Mouse (Mus musculus) spleen, postnatal 4 days (tissue): ENCODE results near the gene Pygo2.
"Not testable (repeated sequence)": the region's sequence is repeated elsewhere in the genome, so short reads cannot be mapped to it uniquely, and the experiment has no call there.

Experiments
- DNase-seq, 2 experiments: peaks; one replicate each; pipeline ENCODE4 v3.0.0; 2022; ENCODE audit warnings: low spot score in 2 of 2

The Pygo2 gene

DNA sequence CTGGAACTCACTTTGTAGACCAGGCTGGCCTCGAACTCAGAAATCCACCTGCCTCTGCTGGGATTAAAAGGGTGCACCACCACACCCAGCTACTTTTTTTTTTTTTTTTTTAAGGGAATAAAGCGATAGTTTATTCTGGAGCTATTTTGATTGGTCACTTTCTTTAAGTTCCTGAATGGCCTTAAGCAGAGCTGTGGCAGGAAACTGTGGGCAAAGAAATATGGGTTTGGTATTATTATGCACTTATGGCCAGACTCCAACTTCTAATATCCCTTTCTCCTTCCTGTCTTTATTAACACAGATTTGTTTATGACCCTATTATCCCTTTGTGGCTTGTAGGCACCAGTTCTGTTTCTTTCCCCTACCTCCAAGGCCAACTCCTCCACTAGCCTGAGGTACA, 9.6 kb upstream of the Pygo2 start:
- DNase-seq: no peak

GRCm38 (mm10) chr3:89421002-89421774, 8.8 kb upstream of the Pygo2 start:
- DNase-seq: peak; percentile 80 to 82

DNA sequence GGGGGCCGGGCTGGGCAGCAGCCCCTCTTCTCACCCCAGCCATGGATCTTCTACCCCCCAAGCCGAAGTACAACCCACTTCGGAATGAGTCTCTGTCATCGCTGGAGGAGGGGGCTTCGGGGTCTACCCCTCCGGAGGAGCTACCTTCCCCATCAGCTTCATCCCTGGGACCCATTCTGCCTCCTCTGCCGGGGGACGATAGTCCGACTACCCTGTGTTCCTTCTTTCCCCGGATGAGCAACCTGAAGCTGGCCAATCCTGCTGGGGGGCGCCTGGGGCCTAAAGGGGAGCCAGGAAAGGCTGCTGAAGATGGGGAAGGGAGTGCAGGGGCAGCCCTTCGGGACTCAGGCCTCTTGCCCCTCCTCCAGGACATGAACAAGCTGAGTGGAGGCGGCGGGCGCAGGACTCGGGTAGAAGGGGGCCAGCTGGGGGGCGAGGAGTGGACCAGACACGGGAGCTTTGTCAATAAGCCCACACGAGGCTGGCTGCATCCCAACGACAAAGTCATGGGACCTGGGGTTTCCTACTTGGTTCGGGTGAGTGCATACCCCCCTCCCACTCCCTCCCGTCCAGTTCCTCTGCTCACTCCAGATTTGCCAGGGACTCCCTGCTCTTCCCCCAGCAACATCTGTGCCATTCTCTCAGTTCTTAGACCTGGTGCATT, 8.1 kb upstream of the Pygo2 start:
- DNase-seq: no peak

GRCm38 (mm10) chr3:89422556-89423205, 7.3 kb upstream of the Pygo2 start:
- DNase-seq: no peak

- no peak for DNase-seq
These were observed 5.4 kb upstream of the Pygo2 start for GRCm38 (mm10) chr3:89424416-89425140.

DNA sequence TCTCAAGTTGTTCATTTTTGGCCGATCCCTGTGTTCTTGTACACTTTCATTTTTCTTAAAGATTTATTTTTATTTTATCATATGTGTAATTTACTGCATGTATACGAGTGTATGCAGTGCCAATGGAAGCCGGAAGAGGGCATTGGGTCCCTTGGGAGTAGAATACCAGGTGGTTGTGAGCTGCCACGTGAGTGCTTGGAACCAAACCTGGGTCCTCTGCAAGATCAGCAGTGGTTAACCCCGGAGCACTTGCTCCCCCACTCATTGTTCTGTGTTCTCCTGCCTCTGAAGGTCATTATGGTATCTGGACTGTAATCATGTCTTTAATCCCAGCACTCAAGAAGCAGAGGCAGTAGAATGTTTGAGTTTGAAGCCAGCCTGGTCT, 4.9 kb upstream of the Pygo2 start:
- DNase-seq: no peak

DNA sequence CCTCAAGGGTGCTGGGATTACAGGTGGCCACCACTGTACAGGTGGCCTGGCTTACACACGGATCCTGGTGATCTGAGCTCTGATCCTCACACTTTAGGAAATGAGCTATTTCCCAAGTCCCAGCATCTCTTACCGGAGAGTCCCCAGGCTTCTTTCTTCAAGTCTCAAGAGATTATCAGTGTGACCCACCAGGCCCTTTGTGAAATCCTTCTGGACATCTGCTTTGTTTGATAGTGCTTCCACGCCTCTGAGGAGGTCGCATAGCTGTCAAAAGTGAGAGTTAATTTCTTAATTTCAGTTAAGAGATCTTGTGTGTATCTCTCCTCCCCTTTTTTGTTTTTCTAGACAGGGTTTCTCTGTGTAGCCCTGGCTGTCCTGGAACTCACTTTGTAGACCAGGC, 4.1 kb upstream of the Pygo2 start:
- no peak for DNase-seq

GRCm38 (mm10) chr3:89429021-89429420, 993 bp upstream of the Pygo2 start:
- not testable (repeated sequence) for DNase-seq

DNA sequence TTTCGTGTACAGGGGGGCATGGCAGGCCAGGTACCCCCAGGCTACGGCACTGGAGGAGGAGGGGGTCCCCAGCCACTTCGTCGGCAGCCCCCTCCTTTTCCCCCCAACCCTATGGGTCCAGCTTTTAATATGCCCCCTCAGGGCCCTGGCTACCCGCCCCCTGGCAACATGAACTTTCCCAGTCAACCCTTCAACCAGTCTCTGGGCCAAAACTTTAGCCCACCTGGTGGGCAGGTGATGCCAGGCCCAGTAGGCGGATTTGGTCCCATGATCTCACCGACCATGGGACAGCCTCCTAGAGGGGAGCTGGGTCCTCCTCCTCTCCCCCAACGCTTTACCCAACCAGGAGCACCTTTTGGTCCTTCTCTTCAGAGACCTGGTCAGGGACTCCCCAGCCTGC, 2.6 kb downstream of the Pygo2 start:
- DNase-seq: no peak

- DNase-seq: no peak
These were observed 4.5 kb downstream of the Pygo2 start for GRCm38 (mm10) chr3:89434532-89434931.

GRCm38 (mm10) chr3:89435041-89435440, 5.0 kb downstream of the Pygo2 start:
- DNase-seq: no peak

DNA sequence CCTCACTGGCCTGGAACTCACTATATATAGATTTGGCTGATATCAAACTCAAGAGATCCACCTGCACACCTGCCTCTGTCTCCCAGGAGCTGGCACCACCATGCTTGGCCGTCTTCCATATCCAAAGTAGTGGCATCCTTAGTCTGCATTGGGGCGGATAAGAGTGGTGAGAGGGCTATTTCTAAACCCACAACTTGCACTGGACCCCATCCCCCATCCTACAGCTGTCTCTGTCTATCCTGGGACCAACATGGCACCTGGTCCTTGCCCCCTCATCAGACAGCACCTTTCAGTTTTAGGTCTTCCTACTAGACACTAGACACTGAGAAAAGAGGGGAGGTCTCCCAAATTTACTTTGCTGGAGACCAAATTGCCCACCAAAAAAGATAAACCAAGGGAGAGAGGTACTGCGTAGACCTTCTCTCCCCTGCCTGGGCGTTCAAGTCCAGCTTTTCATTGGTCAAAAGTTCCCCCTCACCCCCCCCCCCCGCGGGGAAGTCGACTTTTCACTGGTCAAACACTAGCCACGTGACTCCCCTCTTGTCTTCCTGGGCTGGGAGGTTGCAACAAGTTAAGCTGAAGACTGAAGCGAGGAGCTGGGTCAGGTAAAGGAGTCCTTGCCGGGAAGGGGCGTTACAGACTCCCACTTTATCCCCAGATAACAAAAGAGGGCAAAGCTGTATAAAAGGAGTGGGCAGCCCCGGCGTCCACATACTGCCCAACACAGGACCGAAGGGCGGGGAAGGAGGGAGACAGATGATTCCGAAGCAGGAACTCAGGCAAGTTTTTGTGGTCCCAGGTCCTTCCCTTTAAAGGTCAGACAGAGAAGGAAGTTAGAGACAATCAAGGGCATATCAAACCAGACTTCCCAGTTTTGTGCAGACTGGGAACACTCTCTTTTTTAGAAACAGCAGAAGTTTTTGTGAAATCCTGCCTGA, 6.4 kb downstream of the Pygo2 start, which contains the start of gene Pbxip1:
Gene Pbxip1, plus strand, starts transcription at position 531 of the 938 bp plus-strand sequence.
- peak; percentile 58 to 80 for DNase-seq

DNA sequence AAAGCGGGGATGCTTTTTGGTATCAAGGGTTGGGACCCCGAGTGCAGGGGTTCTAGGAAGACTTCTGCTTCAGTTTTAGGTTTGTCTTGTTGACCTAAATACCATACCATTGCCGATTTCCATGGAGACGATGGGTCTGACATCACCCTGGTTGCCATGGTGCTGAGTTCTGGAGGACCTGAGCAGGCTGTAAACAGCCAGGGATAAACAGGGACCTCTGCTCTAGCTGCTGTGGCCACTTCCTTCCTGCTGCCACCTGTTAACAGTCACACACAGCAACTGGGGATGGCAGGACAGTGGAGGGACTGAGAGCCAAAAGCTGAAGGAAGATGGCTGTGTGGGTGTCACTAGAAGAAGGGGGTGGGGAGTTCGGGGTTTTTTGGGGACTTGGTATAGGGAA, 7.3 kb downstream of the Pygo2 start:
- no peak for DNase-seq

DNA sequence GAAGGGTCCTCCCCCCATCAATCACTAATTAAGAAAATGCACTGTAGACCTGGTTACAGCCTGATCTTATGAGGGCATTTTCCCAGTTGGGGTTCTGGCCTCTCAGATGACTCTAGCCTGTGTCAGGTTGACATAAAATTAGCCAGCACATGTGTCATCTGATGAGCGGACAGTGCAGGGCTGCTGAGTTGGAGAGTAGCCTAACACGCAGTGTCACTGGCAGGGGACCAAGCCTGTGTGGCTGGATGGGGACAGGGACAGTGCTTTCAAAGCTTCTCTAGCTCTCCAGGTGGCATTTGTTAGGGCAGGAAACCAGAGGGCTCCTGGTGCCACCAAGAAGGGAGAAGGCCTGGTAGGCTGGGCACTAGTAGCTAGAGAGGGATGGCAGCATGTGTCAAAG, 10.7 kb downstream of the Pygo2 start:
- DNase-seq: no peak

DNA sequence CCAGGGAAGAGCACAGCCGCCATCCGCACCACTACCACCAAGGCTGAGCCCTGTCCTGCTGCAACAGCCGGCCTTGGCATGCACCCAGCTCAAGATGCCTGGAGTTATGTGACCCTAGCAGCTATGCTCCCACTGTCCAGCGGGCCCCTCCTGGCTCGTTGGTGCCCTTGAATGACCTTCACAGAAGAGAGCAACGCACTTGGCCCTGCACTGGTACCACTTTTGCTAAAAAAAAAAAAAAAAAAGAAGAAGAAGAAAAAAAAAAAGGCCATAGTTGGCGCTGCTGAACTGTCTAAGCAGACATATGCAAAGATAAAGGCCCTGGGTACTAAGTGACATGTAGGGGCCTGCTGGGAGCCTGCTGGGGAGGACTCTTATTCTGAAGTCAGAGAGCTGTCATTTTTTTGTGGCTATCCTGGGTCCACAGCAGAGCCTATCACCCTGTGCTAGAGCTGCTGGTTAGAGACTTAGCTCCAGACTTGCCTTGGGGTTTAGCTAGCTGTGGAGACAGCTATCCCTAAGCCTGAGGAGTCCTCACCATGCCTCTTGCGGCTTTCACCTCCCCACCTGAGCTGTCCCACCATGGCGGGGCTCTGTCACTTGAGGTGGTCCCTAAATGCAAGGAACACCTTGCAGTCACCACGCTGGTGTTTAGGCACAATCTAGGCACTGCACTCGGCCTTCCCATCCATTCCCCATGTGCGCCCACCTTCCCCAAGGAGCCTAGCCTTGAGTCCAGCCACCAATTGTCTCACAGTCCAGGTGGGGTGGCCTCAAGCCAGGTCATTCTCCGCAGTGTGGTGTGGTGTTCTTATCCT, 18.9 kb downstream of the Pygo2 start:
- DNase-seq: peak in 1 of 2 experiments; percentile 34

- DNase-seq: peak; percentile 78 to 91
These were observed 19.5 kb downstream of the Pygo2 start for GRCm38 (mm10) chr3:89449541-89449940.

DNA sequence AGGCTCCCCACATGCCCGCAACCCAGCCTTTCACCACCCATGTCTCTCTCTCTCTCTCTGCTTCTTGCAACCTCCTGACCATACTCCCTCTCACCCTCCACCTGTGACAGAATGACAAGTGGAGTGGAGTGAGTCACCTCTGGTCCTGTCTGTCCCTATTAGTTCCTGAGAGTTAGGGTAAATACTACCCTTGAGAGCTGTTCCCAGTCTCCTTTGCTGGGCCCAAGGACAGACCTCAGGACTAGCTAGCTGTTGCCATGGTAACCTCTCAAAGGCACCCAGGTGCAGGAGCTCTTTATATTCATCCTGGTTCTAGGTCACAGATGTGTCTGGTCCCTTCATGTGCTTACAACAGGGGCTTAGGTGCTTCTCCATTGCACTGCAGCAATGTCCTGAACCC, 21.9 kb downstream of the Pygo2 start:
- no peak for DNase-seq

DNA sequence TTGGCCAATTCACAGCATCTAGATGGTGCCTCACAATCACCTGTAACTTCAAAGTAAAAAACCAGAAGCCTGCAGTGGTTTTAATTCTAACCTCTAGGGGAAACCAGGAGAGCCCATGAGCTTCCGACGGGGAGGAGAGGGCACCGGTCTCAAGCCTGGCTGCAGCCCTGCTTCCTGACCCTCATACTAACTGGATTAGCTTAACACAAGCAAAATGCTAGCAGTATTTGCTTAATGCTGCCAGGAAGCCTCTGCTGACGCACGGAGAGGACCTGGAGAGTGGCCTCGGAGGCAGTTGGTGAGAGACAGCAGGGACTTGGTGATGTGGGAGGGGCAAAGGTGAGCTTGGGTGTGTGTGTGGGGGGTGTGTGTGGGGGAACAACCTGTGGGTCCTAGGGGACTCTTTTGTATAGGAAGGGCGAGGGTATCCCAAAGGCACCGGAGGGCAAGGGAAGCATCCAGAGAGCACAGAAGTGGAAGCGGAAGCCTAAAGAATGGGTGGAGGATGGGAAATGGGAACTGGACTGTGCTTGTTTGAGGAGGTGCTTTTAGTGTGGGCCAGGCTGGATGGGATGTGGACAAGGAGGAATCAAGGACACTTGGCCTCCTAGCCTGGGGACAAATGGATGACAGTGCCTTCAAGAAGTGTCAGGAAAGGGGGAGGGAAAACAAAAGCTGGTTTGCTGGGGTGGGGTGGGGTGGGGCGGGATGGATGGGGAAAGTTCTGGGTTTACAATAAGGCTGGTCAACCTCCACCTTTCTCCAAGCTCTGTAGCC, 24.6 kb downstream of the Pygo2 start, which contains the start of gene Pmvk:
Gene Pmvk, plus strand, starts transcription at position 141 of the 777 bp plus-strand sequence.
- no peak for DNase-seq

GRCm38 (mm10) chr3:89455786-89456285, 25.8 kb downstream of the Pygo2 start:
- DNase-seq: no peak
